ENCODE assay signal across 8 mouse cellular contexts in the genomic region with DNA sequence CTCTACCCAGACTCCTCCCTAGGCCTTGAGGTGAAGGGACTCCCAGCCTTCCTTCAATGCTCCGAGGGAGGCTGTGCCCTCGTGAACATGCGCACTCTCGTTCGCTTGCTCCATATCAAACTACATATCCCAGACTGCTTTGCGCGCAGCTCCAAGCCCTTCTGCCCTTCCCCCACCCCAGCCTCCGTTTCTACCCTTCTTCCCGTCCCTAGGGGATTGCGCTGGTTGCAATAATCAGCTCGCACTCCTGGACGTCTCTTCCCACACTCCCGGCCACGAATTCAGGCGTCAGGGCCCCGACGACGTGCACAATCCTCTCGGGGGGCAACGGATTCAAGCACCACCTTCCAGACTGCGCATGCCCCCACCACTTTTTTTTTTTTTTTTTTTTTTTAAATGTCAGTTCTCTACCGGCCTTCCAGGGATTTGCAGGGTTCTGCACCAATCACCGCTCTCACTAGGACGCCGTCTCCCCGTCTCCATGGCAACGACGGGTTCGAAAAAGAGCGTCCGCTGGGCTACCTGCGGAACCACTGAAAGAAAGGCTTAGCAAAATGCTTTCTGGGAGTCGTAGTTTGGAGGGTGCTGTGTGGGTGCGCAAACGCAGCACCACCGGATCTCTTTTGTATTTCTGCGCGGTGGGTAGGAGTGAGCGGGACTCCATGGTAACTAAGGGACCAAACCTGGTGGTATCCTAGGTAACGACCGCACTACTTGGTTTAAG. TPM values are rescaled to one million over a fixed set of nuclear protein-coding genes. Genes with fewer than 3 reads are reported as not detected.
DNase-seq lines count a peak whose midpoint lies in the region; ATAC-seq and TF ChIP-seq lines count a peak whose summit lies in the region.

A gene (minus strand): TSS at position 478 of the 724 bp plus-strand sequence.

- no peak for TF ChIP-seq RAD21 in CH12.LX (IDR thresholded peaks at IDR 0.05; ENCODE audit: low read depth, low read length)

- no peak within 1 kb of the TSS for H3K27ac ChIP-seq in CH12.LX (ENCODE audit: insufficient read depth, low read depth)
- peak within 1 kb of the TSS; percentile 96 for H3K27ac ChIP-seq in forebrain, embryonic 12.5 days
- H3K27ac ChIP-seq in heart, postnatal 0 days (ENCODE audit: low read depth), result peak within 1 kb of the TSS; percentile 56
- peak within 1 kb of the TSS; percentile 60; the same call in 1 of the 2 replicates for H3K27ac ChIP-seq in liver, embryonic 16.5 days (ENCODE audit: low read length)
- peak within 1 kb of the TSS; percentile 96 for H3K27ac ChIP-seq in neural tube, embryonic 13.5 days (replicated peaks)
- peak within 1 kb of the TSS; percentile 98 for H3K27ac ChIP-seq in testis, adult 2 months (ENCODE audit: control insufficient read depth, insufficient read depth, low read depth, low read length)

- no peaks in the 10 kb centered on the region for H3K36me3 ChIP-seq in CH12.LX (replicated peaks in 1 of 2; ENCODE audit: control insufficient read depth in 1 of 2, insufficient read depth in 1 of 2, low read length in 1 of 2)
- H3K36me3 ChIP-seq in forebrain, embryonic 12.5 days (replicated peaks), result no peaks in the 10 kb centered on the region
- no peaks in the 10 kb centered on the region for H3K36me3 ChIP-seq in heart, postnatal 0 days (replicated peaks; ENCODE audit: control insufficient read depth, insufficient read depth, low read length)
- H3K36me3 ChIP-seq in liver, embryonic 16.5 days (ENCODE audit: control insufficient read depth, insufficient read depth), result no peaks in the 10 kb centered on the region
- no peaks in the 10 kb centered on the region for H3K36me3 ChIP-seq in neural tube, embryonic 13.5 days
- H3K36me3 ChIP-seq in testis, adult 2 months (ENCODE audit: control insufficient read depth, insufficient read depth, low read length), result no peaks in the 10 kb centered on the region

- peak; percentile 95 for DNase-seq in CH12.LX (ENCODE audit: extremely low read depth)
- DNase-seq in c-Kit-positive CD71-positive TER-119-negative erythroid progenitor cells, embryonic 14.5 days (ENCODE audit: low read depth), result peak; percentile 83
- DNase-seq in heart, postnatal 0 days (ENCODE audit: low spot score), result peak; percentile 91
- DNase-seq in kidney, postnatal 4 days, result peak; percentile 93 to 95

- no peaks in the 10 kb centered on the region for H3K9me3 ChIP-seq in CH12.LX (replicated peaks; ENCODE audit: low read length)
- H3K9me3 ChIP-seq in forebrain, embryonic 12.5 days, result no peaks in the 10 kb centered on the region
- no peaks in the 10 kb centered on the region for H3K9me3 ChIP-seq in heart, postnatal 0 days (replicated peaks; ENCODE audit: control insufficient read depth, low read length)
- no peaks in the 10 kb centered on the region for H3K9me3 ChIP-seq in liver, embryonic 16.5 days (replicated peaks; ENCODE audit: control insufficient read depth, low read length)
- no peaks in the 10 kb centered on the region for H3K9me3 ChIP-seq in neural tube, embryonic 13.5 days

- peak within 1 kb of the TSS; percentile 93 for H3K4me2 ChIP-seq in CH12.LX (ENCODE audit: insufficient read depth, low read depth, poor library complexity, severe bottlenecking)
- H3K4me2 ChIP-seq in forebrain, embryonic 12.5 days, result peak within 1 kb of the TSS; percentile 59
- H3K4me2 ChIP-seq in heart, postnatal 0 days (ENCODE audit: low read depth, low read length), result peak within 1 kb of the TSS; percentile 71
- peak within 1 kb of the TSS; percentile 82 for H3K4me2 ChIP-seq in liver, embryonic 16.5 days (ENCODE audit: low read depth, low read length)
- peak within 1 kb of the TSS; percentile 59 for H3K4me2 ChIP-seq in neural tube, embryonic 13.5 days

- peaks cover 0 to 10% of the 10 kb centered on the region in 2 experiments; a peak in 1 of 4 replicates for H3K4me1 ChIP-seq in CH12.LX (ENCODE audit: control insufficient read depth in 1 of 2, insufficient read depth in 2 of 2)
- H3K4me1 ChIP-seq in forebrain, embryonic 12.5 days, result peaks cover 6% of the 10 kb centered on the region; the same call in 1 of the 2 replicates
- H3K4me1 ChIP-seq in heart, postnatal 0 days (ENCODE audit: control insufficient read depth, insufficient read depth), result 0 out of 2 replicates have a peak, but pooled peaks cover 5% of the 10 kb centered on the region
- H3K4me1 ChIP-seq in liver, embryonic 16.5 days (ENCODE audit: control insufficient read depth, low read depth, low read length), result peaks cover 8% of the 10 kb centered on the region
- H3K4me1 ChIP-seq in neural tube, embryonic 13.5 days (replicated peaks), result peaks cover 6% of the 10 kb centered on the region
- H3K4me1 ChIP-seq in testis, adult 2 months (ENCODE audit: control insufficient read depth, insufficient read depth, low read length), result peaks cover 10% of the 10 kb centered on the region

- in situ Hi-C loops in CH12.LX (cut with MboI; ENCODE audit: low pct_ligation_motif_present, low pct_unique_long_range_greater_than_20kb, low sequenced_read_pairs), result loop anchor here (25.0 kb wide), 2 partner anchors 233 to 1258 kb away; a partner anchor contains a TSS

- TF ChIP-seq EP300 in CH12.LX (IDR thresholded peaks at IDR 0.05; ENCODE audit: low read length), result no peak
- TF ChIP-seq EP300 in heart, postnatal 0 days (IDR thresholded peaks at IDR 0.05; ENCODE audit: low read depth), result no peak

- under 1% methylated on average over 41 of the region's 41 CpGs for WGBS in forebrain, embryonic 12.5 days
- WGBS in heart, postnatal 0 days, result under 1% methylated on average over 41 of the region's 41 CpGs
- under 1% methylated on average over 41 of the region's 41 CpGs for WGBS in liver, embryonic 16.5 days (ENCODE audit: insufficient replicate concordance)
- WGBS in neural tube, embryonic 13.5 days, result under 1% methylated on average over 41 of the region's 41 CpGs

- H3K4me3 ChIP-seq in CH12.LX (replicated peaks in 1 of 3; ENCODE audit: low read depth in 2 of 3, low read length in 2 of 3, poor library complexity in 1 of 3), result peak within 1 kb of the TSS; percentile 65 to 68 (median 66)
- peak within 1 kb of the TSS; percentile 55 for H3K4me3 ChIP-seq in forebrain, embryonic 12.5 days (replicated peaks)
- peak within 1 kb of the TSS; percentile 65 for H3K4me3 ChIP-seq in heart, postnatal 0 days (ENCODE audit: low read depth, low read length)
- H3K4me3 ChIP-seq in liver, embryonic 16.5 days (ENCODE audit: low read depth, low read length), result peak within 1 kb of the TSS; percentile 73
- H3K4me3 ChIP-seq in neural tube, embryonic 13.5 days, result peak within 1 kb of the TSS; percentile 56
- H3K4me3 ChIP-seq in testis, adult 2 months (ENCODE audit: control insufficient read depth, low read depth, low read length), result peak within 1 kb of the TSS; percentile 94

- peaks cover 29% of the 10 kb centered on the region for H3K27me3 ChIP-seq in CH12.LX (replicated peaks)
- no peaks in the 10 kb centered on the region for H3K27me3 ChIP-seq in forebrain, embryonic 12.5 days
- H3K27me3 ChIP-seq in heart, postnatal 0 days (ENCODE audit: control insufficient read depth, insufficient read depth, low read length), result no peaks in the 10 kb centered on the region
- no peaks in the 10 kb centered on the region for H3K27me3 ChIP-seq in liver, embryonic 16.5 days (ENCODE audit: control insufficient read depth, insufficient read depth, low read depth, low read length)
- H3K27me3 ChIP-seq in neural tube, embryonic 13.5 days, result no peaks in the 10 kb centered on the region
- no peaks in the 10 kb centered on the region for H3K27me3 ChIP-seq in testis, adult 2 months (ENCODE audit: control insufficient read depth, insufficient read depth, low read length)

- TF ChIP-seq POLR2A in CH12.LX (IDR thresholded peaks at IDR 0.05; ENCODE audit: low read depth, low read length), result peak; percentile 59
- peak; percentile 66 for TF ChIP-seq POLR2A in testis, adult 2 months (IDR thresholded peaks at IDR 0.05; ENCODE audit: control insufficient read depth, low read depth, low read length)

- H3K79me2 ChIP-seq in CH12.LX (replicated peaks; ENCODE audit: control insufficient read depth, extremely low read depth, insufficient read depth, poor library complexity, severe bottlenecking), result no peaks in the 10 kb centered on the region

- dilution Hi-C loops in CH12.LX (cut with MboI; ENCODE audit: extremely low pct_ligation_motif_present, extremely low pct_unique_long_range_greater_than_20kb, low sequenced_read_pairs), result no loop called here

- peak; percentile 95 for ATAC-seq in forebrain, embryonic 12.5 days (ENCODE audit: low FRiP score)
- ATAC-seq in heart, postnatal 0 days (ENCODE audit: insufficient read depth, low read depth), result peak; percentile 92
- peak; percentile 89 for ATAC-seq in liver, embryonic 16.5 days (ENCODE audit: low read depth)
- peak; percentile 96 for ATAC-seq in neural tube, embryonic 13.5 days (ENCODE audit: low read depth)

- peak within 1 kb of the TSS; percentile 4; the same call in 1 of the 2 replicates for H3K9ac ChIP-seq in CH12.LX (ENCODE audit: insufficient read depth, low read depth)
- H3K9ac ChIP-seq in forebrain, embryonic 12.5 days, result peak within 1 kb of the TSS; percentile 64
- H3K9ac ChIP-seq in heart, postnatal 0 days (replicated peaks; ENCODE audit: low read depth, low read length), result peak within 1 kb of the TSS; percentile 45; the same call in 1 of the 2 replicates
- H3K9ac ChIP-seq in liver, embryonic 16.5 days (ENCODE audit: low read depth, low read length), result peak within 1 kb of the TSS; percentile 70
- peak within 1 kb of the TSS; percentile 84 for H3K9ac ChIP-seq in neural tube, embryonic 13.5 days

- TF ChIP-seq CTCF in CH12.LX (conservative IDR thresholded peaks at IDR 0.05 in 1 of 2, IDR thresholded peaks at IDR 0.05 in 1 of 2; ENCODE audit: low read depth in 2 of 2, low read length in 2 of 2), result no peak
- no peak for TF ChIP-seq CTCF in heart, postnatal 0 days (IDR thresholded peaks at IDR 0.05; ENCODE audit: low read depth)
- no peak for TF ChIP-seq CTCF in testis, adult 2 months (IDR thresholded peaks at IDR 0.05; ENCODE audit: control insufficient read depth, insufficient read depth, insufficient replicate concordance, low read depth, low read length)

TF ChIP-seq in CH12.LX, 34 proteins besides CTCF, POLR2A, EP300 and RAD21 (continues in another document):
- TF ChIP-seq KAT2A (IDR thresholded peaks at IDR 0.05; ENCODE audit: insufficient replicate concordance, low read length) (peak; percentile 87; the same call in 1 of the 2 replicates), ZNF384 (IDR thresholded peaks at IDR 0.05; ENCODE audit: low read depth, low read length) (peak; percentile 98), HCFC1 (IDR thresholded peaks at IDR 0.05; ENCODE audit: low read depth, low read length) (peak; percentile 89)

RNA-seq across cellular contexts. Expression of the gene that starts here (rescaled TPM):
- total RNA-seq in CH12.LX (2012; rRNA removed), result 0.46 and 0.55 TPM in 2 replicates
- total RNA-seq in CH12.LX (2014; rRNA removed), result 0.31 and 0.34 TPM in 2 replicates
- polyA plus RNA-seq in CH12.LX (2012; ENCODE audit: insufficient read length, low read depth), result 0.50 and 0.68 TPM in 2 replicates
- 5.3 and 5.4 TPM in 2 replicates for polyA plus RNA-seq in forebrain, embryonic 12.5 days (2016; fragmentation: Nextera tagmentation; extraction: Ambion mirVana)
- total RNA-seq in heart, postnatal 0 days (2014; rRNA removed; ENCODE audit: low replicate concordance), result 2.7 and 8.4 TPM in 2 replicates
- 0.70 and 0.83 TPM in 2 replicates for polyA plus RNA-seq in heart, postnatal 0 days (2015; fragmentation: Nextera tagmentation; extraction: Ambion mirVana)
- polyA plus RNA-seq in liver, embryonic 16.5 days (2015; fragmentation: Nextera tagmentation; extraction: Ambion mirVana), result 0.44 and 0.50 TPM in 2 replicates
- polyA plus RNA-seq in neural tube, embryonic 13.5 days (2015; fragmentation: Nextera tagmentation; extraction: Ambion mirVana), result 5.6 and 6.0 TPM in 2 replicates
- 7.5 and 8.2 TPM in 2 replicates for polyA plus RNA-seq in testis, adult 2 months (2012; rRNA removed)

Comparison
In these comparisons a context has a peak if more than half of its experiments do, and no peak if none do; other contexts are left out.
1. Peak in DNase-seq, H3K4me3 ChIP-seq, H3K9ac ChIP-seq and H3K4me2 ChIP-seq in CH12.LX; RNA of the gene not detected or under 1 TPM.
2. Peak in ATAC-seq, H3K4me3 ChIP-seq, H3K27ac ChIP-seq, H3K9ac ChIP-seq and H3K4me2 ChIP-seq in liver, embryonic 16.5 days; RNA of the gene not detected or under 1 TPM.
3. H3K9ac ChIP-seq: peak in every context shown above with its lines; median percentile 84 in neural tube, embryonic 13.5 days; 70 in liver, embryonic 16.5 days; 64 in forebrain, embryonic 12.5 days; 45 in heart, postnatal 0 days; 4 in CH12.LX.